Comparison of ENCODE assay signal across 11 mouse cellular contexts in the genomic region with DNA sequence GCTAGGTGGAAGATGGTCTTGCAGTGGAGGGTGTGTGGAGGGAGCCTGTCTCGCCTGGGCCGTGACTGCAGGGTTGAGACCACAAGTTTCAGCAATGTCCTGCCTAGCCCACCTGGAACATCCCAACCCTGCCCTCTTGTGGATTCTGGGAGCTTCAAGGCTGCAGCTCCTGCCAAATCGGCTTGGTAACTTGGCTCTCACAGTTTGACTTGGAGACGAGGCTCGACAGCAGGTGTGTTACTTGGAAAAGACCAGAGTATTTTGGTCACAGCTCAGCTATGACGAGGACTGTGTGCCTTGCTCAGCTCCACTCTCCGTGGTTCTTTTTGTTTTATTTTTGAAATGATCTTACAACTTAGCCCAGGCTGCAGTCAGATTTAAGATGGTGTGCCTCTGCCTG. TPM values are rescaled to one million over a fixed set of nuclear protein-coding genes. Genes with fewer than 3 reads are reported as not detected.
DNase-seq lines count a peak whose midpoint lies in the region; ATAC-seq and TF ChIP-seq lines count a peak whose summit lies in the region.
"Had no signal": no experiment of that assay in that cellular context is flagged by ENCODE, and none has a peak within 500 bp of the region (broad histone marks: within the 10 kb centered on the region; RNA-seq: fewer than 3 reads in every experiment).

No protein-coding gene starts in this region.

- H3K4me1 ChIP-seq in heart, postnatal 0 days (ENCODE audit: control insufficient read depth, insufficient read depth), result no peaks in the 10 kb centered on the region
- H3K4me1 ChIP-seq in heart, embryonic 11.5 days (ENCODE audit: control insufficient read depth, insufficient read depth, low read length), result no peaks in the 10 kb centered on the region
- H3K4me1 ChIP-seq in ES-Bruce4 (ENCODE audit: control insufficient read depth, insufficient read depth, low read length), result peaks cover 16% of the 10 kb centered on the region

- ATAC-seq in heart, postnatal 0 days (ENCODE audit: insufficient read depth, low read depth), result no peak
- ATAC-seq in heart, embryonic 11.5 days (replicated peaks; ENCODE audit: insufficient number of reproducible peaks, low FRiP score, low TSS enrichment), result no peak
- ATAC-seq in erythroblast, adult 5-6 weeks (replicated peaks; ENCODE audit: low FRiP score, poor library complexity, severe bottlenecking), result no peak

- WGBS in heart, postnatal 0 days, result 62% methylated on average over 7 of the region's 7 CpGs
- WGBS in heart, embryonic 11.5 days (ENCODE audit: insufficient replicate concordance), result 82% methylated on average over 7 of the region's 7 CpGs

- TF ChIP-seq EP300 in heart, postnatal 0 days (IDR thresholded peaks at IDR 0.05; ENCODE audit: low read depth), result no peak
- TF ChIP-seq EP300 in ES-Bruce4 (IDR thresholded peaks at IDR 0.05; ENCODE audit: insufficient read depth, low read depth, low read length), result 0 out of 2 replicates have a peak, but pooled peaks have one; percentile 25

- no peaks in the 10 kb centered on the region for H3K27me3 ChIP-seq in heart, postnatal 0 days (ENCODE audit: control insufficient read depth, insufficient read depth, low read length)
- no peaks in the 10 kb centered on the region for H3K27me3 ChIP-seq in heart, embryonic 11.5 days (ENCODE audit: control insufficient read depth, insufficient read depth, low read length)
- H3K27me3 ChIP-seq in ES-Bruce4 (ENCODE audit: control insufficient read depth, insufficient read depth, low read length, poor library complexity, severe bottlenecking), result no peaks in the 10 kb centered on the region
- H3K27me3 ChIP-seq: neural tube, embryonic 12.5 days had no signal

- H3K27ac ChIP-seq in heart, postnatal 0 days (ENCODE audit: low read depth), result no peak overlapping the region
- H3K27ac ChIP-seq in heart, embryonic 11.5 days (ENCODE audit: low read depth, low read length), result no peak overlapping the region
- peak overlapping the region; percentile 13; the same call in 1 of the 2 replicates for H3K27ac ChIP-seq in ES-Bruce4 (ENCODE audit: insufficient read depth, low read length)
- H3K27ac ChIP-seq: neural tube, embryonic 12.5 days had no signal

- TF ChIP-seq POLR2A in ES-Bruce4 (IDR thresholded peaks at IDR 0.05; ENCODE audit: insufficient read depth, low read length), result no peak
- no peak for TF ChIP-seq POLR2A in brain, embryonic 14.5 days (IDR thresholded peaks at IDR 0.05; ENCODE audit: borderline replicate concordance, extremely low read depth, insufficient read depth, insufficient read length, poor library complexity, severe bottlenecking)

- H3K36me3 ChIP-seq in heart, postnatal 0 days (replicated peaks; ENCODE audit: control insufficient read depth, insufficient read depth, low read length), result peaks cover 57% of the 10 kb centered on the region
- H3K36me3 ChIP-seq in heart, embryonic 11.5 days (ENCODE audit: control insufficient read depth, insufficient read depth, low read length), result peaks cover 23% of the 10 kb centered on the region
- peaks cover 11% of the 10 kb centered on the region; the same call in 1 of the 2 replicates for H3K36me3 ChIP-seq in ES-Bruce4 (ENCODE audit: control insufficient read depth, insufficient read depth, low read length, poor library complexity, severe bottlenecking)

- H3K4me3 ChIP-seq in heart, postnatal 0 days (ENCODE audit: low read depth, low read length), result no peak overlapping the region
- H3K4me3 ChIP-seq in heart, embryonic 11.5 days (ENCODE audit: low read depth, low read length), result no peak overlapping the region
- H3K4me3 ChIP-seq in ES-Bruce4 (ENCODE audit: low read depth, low read length), result no peak overlapping the region
- H3K4me3 ChIP-seq: neural tube, embryonic 12.5 days had no signal

- H3K9me3 ChIP-seq in heart, postnatal 0 days (replicated peaks; ENCODE audit: control insufficient read depth, low read length), result no peaks in the 10 kb centered on the region
- no peaks in the 10 kb centered on the region for H3K9me3 ChIP-seq in heart, embryonic 11.5 days (replicated peaks; ENCODE audit: control insufficient read depth, low read length)
- no peaks in the 10 kb centered on the region for H3K9me3 ChIP-seq in ES-Bruce4 (replicated peaks; ENCODE audit: control insufficient read depth, insufficient read depth, low read length, poor library complexity, severe bottlenecking)
- H3K9me3 ChIP-seq: neural tube, embryonic 12.5 days had no signal

- no peak for DNase-seq in heart, postnatal 0 days (ENCODE audit: low spot score)
- DNase-seq in brain, embryonic 14.5 days (ENCODE audit: low read depth), result peak; percentile 31
- peak; percentile 22 for DNase-seq in gastrocnemius, postnatal 25 days
- DNase-seq in natural killer cell, adult 2 months (ENCODE audit: low spot score in 2 of 2), result no peak
- DNase-seq in neural tube, embryonic 10.5 days (ENCODE audit: extremely low spot score, low spot score), result no peak
- DNase-seq: heart, adult 18-20 months; lung, postnatal 10 days had no signal

- H3K9ac ChIP-seq in heart, postnatal 0 days (replicated peaks; ENCODE audit: low read depth, low read length), result no peak overlapping the region
- no peak overlapping the region for H3K9ac ChIP-seq in heart, embryonic 11.5 days (ENCODE audit: low read depth, low read length)
- no peak overlapping the region for H3K9ac ChIP-seq in ES-Bruce4 (ENCODE audit: low read depth, poor library complexity, severe bottlenecking)
- H3K9ac ChIP-seq: neural tube, embryonic 12.5 days had no signal

- TF ChIP-seq CTCF in heart, postnatal 0 days (IDR thresholded peaks at IDR 0.05; ENCODE audit: low read depth), result peak; percentile 5; the same call in 1 of the 2 replicates
- peak; percentile 53 for TF ChIP-seq CTCF in ES-Bruce4 (IDR thresholded peaks at IDR 0.05; ENCODE audit: low read depth, low read length)
- TF ChIP-seq CTCF in brain, embryonic 14.5 days (IDR thresholded peaks at IDR 0.05; ENCODE audit: borderline replicate concordance, extremely low read depth, insufficient read depth, insufficient read length), result peak; percentile 20; the same call in 1 of the 2 replicates

- no peak overlapping the region for H3K4me2 ChIP-seq in heart, postnatal 0 days (ENCODE audit: low read depth, low read length)
- H3K4me2 ChIP-seq in heart, embryonic 11.5 days, result no peak overlapping the region
- H3K4me2 ChIP-seq: neural tube, embryonic 12.5 days had no signal

RNA-seq across cellular contexts. Expression of a gene that starts 22.6 kb away (rescaled TPM):
- total RNA-seq in heart, postnatal 0 days (2014; rRNA removed; ENCODE audit: low replicate concordance), result 0.08 and 0.93 TPM in 2 replicates
- polyA plus RNA-seq in heart, postnatal 0 days (2015; fragmentation: Nextera tagmentation; extraction: Ambion mirVana), result 0.41 and 0.48 TPM in 2 replicates
- polyA plus RNA-seq in heart, embryonic 11.5 days (2014; fragmentation: Nextera tagmentation; extraction: Ambion mirVana), result 2.1 and 3.1 TPM in 2 replicates
- 9.5 and 9.9 TPM in 2 replicates for polyA plus RNA-seq in ES-Bruce4 (2011; ENCODE audit: insufficient read depth, insufficient read length, low read depth, missing spikeins)
- 109 and 122 TPM in 2 replicates for polyA plus RNA-seq in brain, embryonic 14.5 days (2012; rRNA removed)
- under 1 TPM; 0.16 to 0.26 TPM for total RNA-seq in gastrocnemius, postnatal 25 days (2021)
- not detected in 2 replicates for total RNA-seq in erythroblast, adult 5-6 weeks (2015; ENCODE audit: low replicate concordance)
- total RNA-seq in erythroblast, adult 5-6 weeks (2017; ENCODE audit: low replicate concordance), result not detected in 2 replicates

RNA-seq across cellular contexts. Expression of a gene that starts 42.2 kb away (rescaled TPM):
- total RNA-seq in heart, postnatal 0 days (2014; rRNA removed; ENCODE audit: low replicate concordance), result 37.2 and 50.8 TPM in 2 replicates
- 19.6 and 20.7 TPM in 2 replicates for polyA plus RNA-seq in heart, postnatal 0 days (2015; fragmentation: Nextera tagmentation; extraction: Ambion mirVana)
- polyA plus RNA-seq in heart, embryonic 11.5 days (2014; fragmentation: Nextera tagmentation; extraction: Ambion mirVana), result 28.3 and 38.3 TPM in 2 replicates
- polyA plus RNA-seq in ES-Bruce4 (2011; ENCODE audit: insufficient read depth, insufficient read length, low read depth, missing spikeins), result 50.6 and 55.0 TPM in 2 replicates
- 51.5 and 51.7 TPM in 2 replicates for polyA plus RNA-seq in brain, embryonic 14.5 days (2012; rRNA removed)
- 10 to 100 TPM; 28.6 to 28.8 TPM for total RNA-seq in gastrocnemius, postnatal 25 days (2021)
- total RNA-seq in erythroblast, adult 5-6 weeks (2015; ENCODE audit: low replicate concordance), result 50.6 and 60.9 TPM in 2 replicates
- total RNA-seq in erythroblast, adult 5-6 weeks (2017; ENCODE audit: low replicate concordance), result 115 and 134 TPM in 2 replicates

Comparison
In these comparisons a context has a peak if more than half of its experiments do, and no peak if none do; other contexts are left out.
1. DNase-seq: peak in brain, embryonic 14.5 days (single experiment) and gastrocnemius, postnatal 25 days (single experiment); none in heart, postnatal 0 days (single experiment), natural killer cell, adult 2 months (0 of 2) and neural tube, embryonic 10.5 days (single experiment).
2. RNA of a gene that starts 22.6 kb away (polyA plus RNA-seq): 109 to 122 TPM in brain, embryonic 14.5 days; 9.5 to 9.9 TPM in ES-Bruce4, 2.1 to 3.1 TPM in heart, embryonic 11.5 days and 0.41 to 0.48 TPM in heart, postnatal 0 days; every median in the first group is over 10 times any median in the second.
3. Peak in every context shown above with its lines, with median percentiles within 50 percentile points of each other: CTCF ChIP-seq.